Mouse (Mus musculus) gastrocnemius, postnatal 14 days (tissue): ENCODE measurements around the gene Gm11983. TPM values are rescaled to one million over a fixed set of nuclear protein-coding genes. Genes with fewer than 3 reads are reported as not detected.
"Not testable (repeated sequence)": the region's sequence is repeated elsewhere in the genome, so short reads cannot be mapped to it uniquely, and the experiment has no call there.

Source experiments
- DNase-seq: peaks from one replicate; pipeline ENCODE4 v3.0.0; 2021; ENCODE audit warnings: mixed read lengths
- intact Hi-C: fragments of 180-260 bp; cut with DNase I; formaldehyde crosslinking; loops from one replicate; pipeline ENCODE4 v1.15.1; 2025; ENCODE audit warnings: low total_unique reads
- long read RNA-seq, 2 experiments: library from polyadenylated mRNA; stranded (forward); transcript quantifications; one replicate each; pipeline ENCODE4 v2.0.0; 2021
- total RNA-seq, 2 experiments: library from RNA; stranded (reverse); gene quantifications; 2 replicates each; pipeline ENCODE4 v1.2.3; 2021

Gm11983 gene
- total RNA-seq = not detected
- long read RNA-seq, experiment 1 = 0 reads
- long read RNA-seq, experiment 2 = 0 reads

DNA sequence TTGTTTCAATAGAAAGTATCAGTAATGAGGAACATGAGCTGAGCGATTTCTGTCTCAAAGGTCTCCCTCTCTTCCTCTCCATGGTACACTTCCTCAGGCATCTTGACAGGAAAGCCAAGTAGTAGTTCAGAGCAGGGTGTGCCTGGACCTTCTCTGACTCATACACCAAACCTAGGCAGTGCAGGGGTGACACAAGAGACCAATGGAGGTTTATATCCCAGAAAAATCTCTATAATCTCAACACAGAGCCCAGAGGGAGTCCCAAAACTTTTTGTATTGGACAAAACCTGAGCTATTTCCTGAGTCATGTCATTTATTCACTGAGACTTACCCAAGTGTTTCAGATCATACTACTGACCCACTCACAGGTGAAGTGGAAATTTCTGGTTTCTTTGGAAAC lies at the start of gene Gm11983:
Gene Gm11983, minus strand, starts transcription at position 101 of the 400 bp plus-strand sequence.
- DNase-seq = no peak
- intact Hi-C loops = no loop called here

DNA sequence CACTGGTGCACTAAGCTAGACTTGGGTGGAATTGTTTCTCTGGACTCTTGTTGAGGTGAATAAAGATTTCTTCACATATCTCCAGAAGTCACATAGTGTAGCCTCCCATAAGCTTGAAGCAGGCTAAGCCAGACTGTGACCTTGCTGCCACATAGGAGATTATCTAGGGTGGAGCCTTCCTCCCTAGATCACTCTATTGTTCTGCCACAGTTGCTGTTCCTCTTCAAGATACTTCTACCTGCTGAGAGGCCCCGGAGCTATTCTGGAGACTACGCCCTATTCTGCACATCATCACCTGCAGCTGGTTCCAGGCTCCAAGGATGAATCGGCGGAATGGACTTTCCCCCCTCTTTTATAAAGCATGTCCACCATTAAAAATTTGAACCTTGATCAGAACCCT lies 45.6 kb upstream of the Gm11983 start:
- intact Hi-C loops = loop anchor here (5.0 kb wide), 1 partner anchor 284 kb away; no protein-coding TSS in a partner anchor
- not testable (repeated sequence) for DNase-seq

DNA sequence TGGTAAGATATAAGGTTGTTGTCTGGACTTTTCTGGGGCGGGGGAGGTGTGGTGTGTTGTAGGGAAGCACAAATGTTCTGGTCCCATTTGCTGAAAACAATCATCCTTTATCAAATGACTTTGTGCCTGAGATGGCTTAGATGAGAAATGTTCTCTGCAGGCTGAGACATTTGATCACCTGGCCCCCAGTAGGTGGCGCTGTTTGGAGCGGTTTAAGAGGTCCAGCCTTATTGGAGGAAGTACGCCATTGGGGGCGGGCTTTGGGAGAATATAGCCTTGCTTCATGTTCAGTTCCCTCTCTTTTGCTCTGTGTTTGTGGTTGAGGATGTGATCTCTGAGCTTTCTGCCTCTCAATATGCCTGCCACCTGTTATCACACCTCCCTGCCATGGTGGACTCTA lies 44.2 kb upstream of the Gm11983 start:
- peak; percentile 32 for DNase-seq
- intact Hi-C loops = loop anchor here (5.0 kb wide), 1 partner anchor 286 kb away; no protein-coding TSS in a partner anchor

DNA sequence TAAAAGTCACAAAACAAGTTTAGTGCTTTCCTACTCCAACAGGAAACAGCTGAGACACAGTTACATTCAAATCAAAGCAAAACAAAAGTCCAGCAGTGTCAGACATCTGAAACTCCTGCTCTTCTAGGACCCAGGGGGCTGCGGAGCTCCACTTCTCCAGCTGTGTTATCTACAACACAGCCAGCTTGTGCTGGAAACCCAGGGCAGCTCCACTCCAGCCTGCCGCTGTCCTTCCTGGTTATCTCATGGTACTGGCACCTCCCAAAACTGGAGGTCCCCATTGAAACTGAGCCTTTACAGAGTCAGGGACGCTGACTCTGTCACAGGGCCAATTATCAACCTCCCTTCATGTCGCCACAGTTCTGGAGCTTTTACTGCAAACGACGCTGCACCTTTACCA lies 40.3 kb upstream of the Gm11983 start:
- DNase-seq = no peak
- intact Hi-C loops = no loop called here

DNA sequence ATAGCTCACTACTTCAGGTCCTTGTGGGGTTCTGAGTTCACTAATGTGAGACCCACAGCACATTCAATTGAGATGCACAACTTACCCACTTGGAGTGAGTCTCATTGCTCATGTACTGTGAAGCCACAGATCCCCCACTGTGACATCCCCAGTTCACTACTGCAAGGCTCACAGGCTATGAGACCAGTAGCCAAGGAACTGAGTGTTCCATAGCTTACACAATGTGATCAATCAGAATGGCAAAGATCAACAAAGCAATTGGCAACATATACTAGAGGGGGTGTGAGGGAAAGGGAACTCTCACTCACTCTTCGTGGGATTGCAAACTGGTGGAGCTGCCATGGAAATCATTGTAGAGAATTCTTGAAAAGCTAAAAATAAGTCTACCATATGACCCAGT lies 33.5 kb upstream of the Gm11983 start:
- intact Hi-C loops = no loop called here

DNA sequence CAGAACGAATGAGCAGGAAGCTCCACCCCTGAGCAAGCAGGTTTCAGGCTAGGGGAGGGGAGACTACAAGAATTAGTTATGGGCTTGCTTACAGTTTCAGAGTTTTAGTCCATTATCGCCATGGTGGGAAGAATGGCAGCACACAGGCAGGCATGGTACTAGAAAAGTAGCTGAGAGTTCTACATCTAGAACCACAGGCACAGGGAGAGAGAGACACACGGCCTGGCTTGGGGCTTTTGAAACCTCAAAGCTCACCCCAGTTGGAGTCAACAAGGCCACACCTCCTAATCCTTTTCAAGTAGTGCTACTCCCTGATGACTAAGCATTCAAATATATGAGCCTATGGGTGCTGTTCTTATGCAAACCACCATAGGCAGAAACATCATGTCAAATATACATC lies 28.1 kb upstream of the Gm11983 start:
- no peak for DNase-seq
- intact Hi-C loops = no loop called here

More for the DNA sequence above, 33.5 kb upstream of the Gm11983 start:
- DNase-seq = no peak

DNA sequence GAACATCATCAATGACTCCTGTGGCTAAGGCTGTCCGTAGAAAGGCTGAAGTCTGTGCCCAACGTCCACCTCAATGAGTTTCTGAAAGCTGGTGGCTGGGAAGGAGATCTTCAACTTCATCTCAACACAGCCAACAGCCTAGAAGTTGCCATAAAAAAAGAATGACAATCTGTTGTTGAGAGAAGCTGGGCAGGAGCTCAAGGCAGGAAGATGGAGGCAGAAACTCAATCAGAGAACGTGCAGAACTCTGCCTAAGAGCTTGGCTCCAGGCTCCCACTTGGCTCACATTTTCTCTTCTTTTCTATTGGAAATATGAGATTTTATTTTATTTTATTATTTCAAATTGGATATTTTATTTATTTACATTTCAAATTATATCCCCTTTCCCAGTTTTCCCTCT lies 24.7 kb upstream of the Gm11983 start:
- intact Hi-C loops = no loop called here
- DNase-seq = no peak

DNA sequence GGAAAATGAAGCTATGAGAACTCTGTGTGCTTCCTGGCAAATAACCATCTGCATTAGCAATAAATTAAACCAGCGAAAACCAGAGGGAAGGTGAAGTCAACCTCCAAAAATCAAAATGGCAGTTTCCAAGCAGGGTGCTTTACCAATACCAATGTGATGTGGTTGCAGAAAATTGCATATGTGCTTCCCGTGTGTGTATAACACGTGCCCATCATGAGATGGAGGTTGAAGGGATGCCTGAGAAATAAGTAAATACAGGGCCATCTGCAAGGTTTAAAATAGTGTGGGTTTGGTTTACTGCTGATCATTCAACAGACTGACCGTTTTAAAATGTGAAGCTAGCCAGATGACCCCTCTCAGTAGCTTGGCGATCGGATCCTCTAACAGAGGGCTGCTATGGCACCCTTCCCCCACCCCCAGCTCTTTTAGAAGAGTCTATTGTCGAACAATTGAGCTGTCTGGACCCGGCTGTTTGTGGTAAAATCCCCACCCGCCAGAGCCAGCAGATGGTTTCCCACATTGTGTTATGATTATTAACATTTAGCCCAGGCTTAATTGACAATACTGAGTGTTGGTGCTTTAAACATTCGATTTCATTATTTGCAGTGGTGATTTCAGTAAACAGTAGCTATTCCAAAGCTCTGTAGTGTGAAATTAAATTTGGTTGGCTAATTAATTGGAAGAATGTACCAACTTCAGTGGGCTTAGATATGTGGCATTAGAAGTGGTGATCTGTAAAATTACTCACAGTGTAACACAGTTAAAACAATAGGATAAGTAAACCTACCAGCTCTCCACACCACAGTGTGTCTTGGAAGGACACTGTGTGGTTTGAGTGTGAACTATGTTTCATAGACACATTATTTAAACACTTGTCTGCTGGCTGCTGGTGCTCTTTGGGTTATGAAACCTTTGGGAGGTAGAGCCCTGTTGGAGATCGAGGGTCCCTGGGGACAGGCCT lies 22.7 kb upstream of the Gm11983 start:
- intact Hi-C loops = no loop called here
- DNase-seq = no peak

DNA sequence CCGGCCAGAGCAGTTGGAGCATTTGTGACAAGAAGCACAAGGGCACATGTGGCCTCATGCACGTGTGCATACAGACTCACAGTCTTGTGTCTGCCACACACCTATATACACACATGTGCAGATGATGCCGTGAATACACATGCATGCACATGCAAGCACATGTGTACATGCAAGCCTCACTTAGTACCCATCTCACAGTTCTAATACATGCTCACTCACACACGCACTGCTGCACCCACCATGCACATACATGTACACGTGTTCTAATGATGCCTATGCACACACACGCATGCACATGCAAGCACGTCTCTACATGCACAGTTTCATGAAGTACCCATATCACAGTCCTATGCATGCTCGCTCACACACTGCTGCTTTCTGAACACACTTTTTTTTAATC lies 21.6 kb upstream of the Gm11983 start:
- intact Hi-C loops = no loop called here
- DNase-seq = no peak

DNA sequence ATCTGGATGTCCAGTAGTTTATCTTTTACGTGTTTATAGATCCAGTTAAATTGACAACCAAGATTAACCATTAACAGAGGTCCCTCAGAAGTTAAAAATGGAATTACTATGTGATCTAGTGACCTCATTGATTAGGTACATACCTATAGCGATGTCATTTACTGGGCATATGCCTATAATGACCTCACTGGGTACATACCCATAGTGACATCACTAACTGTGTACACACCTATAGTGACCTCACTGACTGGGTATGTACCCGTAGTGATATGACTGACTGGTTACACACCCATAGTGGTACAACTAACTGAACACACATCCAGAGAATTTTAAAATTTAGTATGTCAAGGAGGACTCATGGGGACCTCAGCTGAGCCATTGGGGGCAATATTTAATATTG lies 18.5 kb upstream of the Gm11983 start:
- no peak for DNase-seq
- intact Hi-C loops = no loop called here

DNA sequence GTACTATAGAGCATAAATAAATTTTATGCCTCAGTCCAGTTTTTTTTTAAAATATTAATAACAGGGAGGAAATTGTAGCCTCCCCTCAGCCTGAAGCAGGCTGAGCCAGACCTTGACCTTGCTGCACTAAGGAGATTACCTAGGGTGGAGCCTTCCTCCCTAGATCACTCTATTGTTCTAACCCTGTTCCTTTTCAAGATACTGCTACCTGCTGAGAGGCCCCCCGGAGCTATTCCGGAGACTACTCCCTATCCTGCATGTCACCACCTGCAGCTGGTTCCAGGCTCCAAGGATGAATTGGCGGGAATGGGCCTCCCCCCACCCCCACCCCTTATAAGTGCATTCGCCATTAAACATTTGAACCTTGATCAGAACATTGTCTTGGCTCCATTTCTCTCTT lies 15.9 kb upstream of the Gm11983 start:
- DNase-seq, intact Hi-C loops: not testable (repeated sequence)

DNA sequence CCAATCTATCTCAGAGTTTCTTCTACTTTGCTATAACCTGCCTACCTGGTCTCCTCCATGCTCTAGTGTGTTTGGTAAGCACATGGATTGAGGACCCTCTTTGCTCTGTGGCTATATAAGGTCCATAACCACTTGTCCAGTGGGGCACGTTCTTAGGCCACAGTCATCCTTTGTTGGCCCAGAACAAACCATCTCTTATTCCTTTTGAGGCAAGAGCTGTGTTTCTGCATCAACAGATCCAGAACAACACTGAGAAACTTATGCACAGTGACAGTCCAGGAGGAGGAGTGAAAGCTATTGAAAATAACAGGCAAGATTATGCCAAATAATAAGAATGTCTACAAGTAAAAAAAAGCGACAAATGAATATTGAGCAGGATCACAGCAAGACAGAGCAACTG lies 6.4 kb upstream of the Gm11983 start:
- no peak for DNase-seq
- intact Hi-C loops = no loop called here

DNA sequence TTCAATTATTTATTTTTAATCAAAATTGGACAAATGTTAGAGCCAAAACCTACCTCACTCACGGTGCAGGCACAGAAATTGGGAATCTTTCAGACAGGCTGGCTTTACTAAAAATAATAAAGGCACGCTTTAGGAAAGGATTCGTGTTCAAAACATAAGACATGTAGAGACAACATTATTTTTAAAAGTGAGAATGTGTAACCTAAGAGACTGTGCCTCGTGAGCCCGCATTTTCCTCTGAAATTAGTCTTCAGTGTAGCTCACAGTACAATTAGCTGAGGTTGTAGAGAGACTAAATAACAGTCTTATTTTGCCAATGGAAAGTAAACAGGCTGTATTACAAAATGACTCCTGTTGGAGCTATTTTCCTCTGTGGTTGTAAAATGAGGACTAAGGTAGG lies 4.7 kb upstream of the Gm11983 start:
- intact Hi-C loops = no loop called here

DNA sequence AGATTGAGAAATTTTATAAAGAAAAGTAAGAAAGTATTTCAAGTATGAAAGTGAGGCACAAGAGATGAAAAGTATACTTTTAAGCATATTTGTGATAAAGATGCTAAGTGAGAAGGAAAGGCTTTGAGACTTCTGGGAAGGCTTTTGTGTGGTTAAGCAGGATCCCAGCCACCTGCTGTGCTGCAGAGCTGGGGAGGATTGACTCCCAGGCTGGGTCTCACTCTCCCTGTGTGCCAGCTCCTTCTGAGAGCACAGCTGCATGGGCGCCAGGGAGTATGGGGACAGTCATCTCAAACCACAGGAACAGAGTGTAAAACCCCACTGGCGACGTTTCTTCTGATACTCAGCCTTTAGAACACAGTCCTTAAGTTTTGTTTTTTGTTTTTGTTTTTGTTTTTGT lies 3.3 kb upstream of the Gm11983 start:
- intact Hi-C loops = no loop called here
- no peak for DNase-seq

More for the DNA sequence above, 4.7 kb upstream of the Gm11983 start:
- DNase-seq = no peak

DNA sequence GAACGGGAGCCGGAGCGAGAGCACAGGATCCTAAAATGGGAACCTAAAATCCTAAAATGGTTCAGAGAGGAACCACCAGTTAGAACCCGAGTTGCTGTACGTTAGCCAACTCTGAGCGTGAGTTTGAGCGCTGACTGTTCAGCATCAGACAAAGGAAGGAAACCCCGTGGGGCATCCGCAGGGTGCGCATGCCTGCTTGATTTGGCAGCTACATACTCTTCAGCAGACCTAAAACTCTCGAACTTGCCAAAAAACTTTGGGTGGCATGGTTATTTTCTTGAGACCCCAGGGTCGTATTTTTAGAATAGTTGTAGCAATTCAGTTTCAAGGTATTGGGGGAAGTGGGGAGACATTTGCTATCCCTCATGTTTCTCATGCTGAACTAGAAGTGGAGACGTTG lies 2.8 kb downstream of the Gm11983 start:
- intact Hi-C loops = no loop called here

DNA sequence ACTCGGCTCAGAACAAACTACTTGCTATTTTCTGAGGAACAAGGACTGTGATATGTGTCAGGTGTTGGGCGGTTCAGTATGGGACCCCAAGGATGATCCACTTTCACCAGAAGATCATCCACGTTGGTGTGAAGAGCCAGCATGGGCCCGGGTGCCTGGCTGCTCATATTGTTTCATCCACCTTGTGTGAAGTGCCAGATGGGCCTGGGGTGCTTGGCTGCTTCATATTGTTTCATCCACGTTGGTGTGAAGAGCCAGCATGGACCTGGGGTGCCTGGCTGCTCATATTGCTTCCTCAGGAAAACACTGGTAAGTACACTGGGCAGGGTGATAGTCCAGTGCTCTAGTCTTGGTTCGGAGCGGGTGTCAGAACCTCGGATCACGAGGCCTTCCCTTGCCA lies 3.7 kb downstream of the Gm11983 start:
- intact Hi-C loops = no loop called here
- DNase-seq = no peak

More for the DNA sequence above, 2.8 kb downstream of the Gm11983 start:
- no peak for DNase-seq

DNA sequence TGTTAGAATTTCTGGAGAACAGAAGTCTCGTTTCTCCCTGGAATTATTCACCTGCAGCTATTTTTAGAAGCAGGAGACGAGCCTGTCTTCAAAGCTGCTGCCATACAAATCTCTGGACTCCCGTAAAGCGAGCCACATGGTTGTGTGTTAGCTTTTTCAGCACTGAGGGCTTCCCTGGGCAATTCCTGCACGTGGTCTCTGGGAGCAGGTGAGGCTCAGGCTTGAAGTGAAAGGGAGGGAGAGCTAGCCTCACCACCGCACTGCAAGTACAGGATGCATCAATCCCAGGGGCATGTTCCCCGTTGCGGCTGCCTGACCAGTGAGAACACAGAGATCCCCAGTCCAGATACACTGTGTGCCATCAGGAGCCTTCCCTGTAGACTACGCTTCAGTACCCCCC lies 5.5 kb downstream of the Gm11983 start:
- intact Hi-C loops = no loop called here
- no peak for DNase-seq

DNA sequence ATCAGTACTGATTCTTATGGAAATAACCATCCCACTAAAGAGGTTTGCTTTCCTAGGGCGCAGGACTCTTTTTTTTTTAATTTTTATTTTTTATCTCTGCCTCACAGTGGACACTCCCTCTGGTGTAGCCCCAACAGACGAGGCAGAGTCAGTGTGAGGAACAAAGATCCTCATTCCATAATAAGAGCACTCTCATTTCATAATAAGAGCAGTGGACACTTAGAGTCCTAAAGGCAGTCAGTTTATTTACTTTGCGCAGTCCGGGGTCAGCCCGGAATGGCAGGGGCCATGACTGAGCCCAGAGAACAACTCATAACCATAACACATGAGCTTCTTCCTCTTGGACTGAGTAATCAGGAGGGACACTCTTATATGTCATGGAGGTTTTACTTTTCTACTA lies 9.3 kb downstream of the Gm11983 start:
- intact Hi-C loops = no loop called here
- no peak for DNase-seq

DNA sequence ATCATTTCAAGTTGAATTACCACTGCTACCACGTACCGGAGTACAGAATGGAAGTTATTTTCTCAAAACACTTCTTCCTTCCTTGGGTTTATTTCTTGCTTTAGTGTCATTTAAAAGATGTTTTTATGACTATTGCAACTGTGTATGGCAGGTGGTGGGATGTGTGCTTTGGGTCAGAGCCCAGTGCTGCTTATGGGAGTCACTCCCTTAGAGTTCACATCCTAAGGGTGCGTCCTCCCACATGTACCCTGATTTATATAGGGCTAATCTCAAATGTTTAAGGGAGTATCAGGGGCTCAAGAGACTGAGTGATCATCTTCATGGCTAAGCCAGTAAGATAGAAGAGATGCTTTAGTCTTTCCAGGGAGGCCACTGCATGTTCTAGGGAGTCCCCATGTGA lies 11.3 kb downstream of the Gm11983 start:
- no peak for DNase-seq
- intact Hi-C loops = no loop called here

DNA sequence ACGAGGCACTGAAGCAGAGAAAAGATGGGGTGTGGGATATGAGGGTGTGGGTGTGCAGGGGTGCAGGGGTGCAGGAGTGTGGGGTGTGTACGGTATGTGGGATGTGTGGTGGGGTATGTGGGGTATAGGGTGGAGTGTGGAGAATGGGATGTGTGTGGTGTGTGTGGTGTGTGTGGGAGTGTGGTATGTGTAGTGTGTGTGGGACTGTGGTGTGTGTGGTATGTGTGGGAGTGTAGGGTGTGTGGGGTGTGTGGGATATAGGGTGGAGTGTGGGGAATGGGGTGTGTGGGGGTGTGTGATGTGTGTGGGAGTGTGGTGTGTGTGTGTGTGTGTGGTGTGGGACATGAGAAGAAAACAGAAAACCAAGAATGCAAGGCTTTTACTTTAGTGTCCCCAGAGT lies 14.3 kb downstream of the Gm11983 start:
- intact Hi-C loops = no loop called here
- no peak for DNase-seq

DNA sequence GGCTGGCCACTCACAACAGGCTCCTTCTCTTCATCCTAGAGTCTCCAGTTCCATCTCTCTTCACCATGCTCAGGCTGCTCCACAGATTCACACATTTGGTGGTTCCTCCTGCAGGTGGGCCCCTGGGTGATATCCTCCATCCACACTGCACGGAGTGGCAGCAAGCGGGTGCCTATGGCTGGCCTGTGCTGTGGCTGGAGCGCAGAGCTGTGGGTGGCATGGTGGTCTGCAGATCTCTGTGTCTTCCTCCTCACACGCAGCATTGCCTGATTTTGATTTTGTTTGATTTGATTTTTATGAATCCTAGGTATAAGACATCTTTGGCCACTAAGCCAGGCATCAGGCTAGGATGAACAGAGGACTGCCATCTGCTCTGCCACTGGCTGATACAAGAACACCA lies 23.0 kb downstream of the Gm11983 start:
- DNase-seq = no peak
- intact Hi-C loops = no loop called here
